Mouse (Mus musculus) cerebellum, adult 2 months (tissue): ENCODE measurements at regions not wholly inside any gene's neighbourhood (a gene's known extent, or its start where the extent isn't known, plus 50 kb on each side); places are given as distances from the start of the nearest gene placed in this dataset.

Source experiments
- CTCF ChIP-seq: fragments of 200-500 bp; IDR thresholded peaks from 2 replicates; pipeline ENCODE4 v1.5.1; 2011; ENCODE audit warnings: low read depth, mild to moderate bottlenecking, control low read depth, low read length, moderate library complexity, borderline replicate concordance; ENCODE audit not compliant: insufficient read depth
- POLR2A ChIP-seq: fragments of 200-500 bp; IDR thresholded peaks from 2 replicates; pipeline ENCODE4 v1.6.1; 2011; ENCODE audit warnings: low read length, control low read depth, borderline replicate concordance; ENCODE audit not compliant: insufficient read depth

- TF ChIP-seq CTCF (no peak), POLR2A (no peak)
Measured at GRCm38 (mm10) chr9:88220360-88220759, 106.6 kb upstream of the Nt5e start.
